Mouse (Mus musculus): ENCODE measurements around the gene Ctdspl.
A peak's percentile ranks its signal among the peaks of the same experiment; 100 is the strongest.

Gene Ctdspl

DNA sequence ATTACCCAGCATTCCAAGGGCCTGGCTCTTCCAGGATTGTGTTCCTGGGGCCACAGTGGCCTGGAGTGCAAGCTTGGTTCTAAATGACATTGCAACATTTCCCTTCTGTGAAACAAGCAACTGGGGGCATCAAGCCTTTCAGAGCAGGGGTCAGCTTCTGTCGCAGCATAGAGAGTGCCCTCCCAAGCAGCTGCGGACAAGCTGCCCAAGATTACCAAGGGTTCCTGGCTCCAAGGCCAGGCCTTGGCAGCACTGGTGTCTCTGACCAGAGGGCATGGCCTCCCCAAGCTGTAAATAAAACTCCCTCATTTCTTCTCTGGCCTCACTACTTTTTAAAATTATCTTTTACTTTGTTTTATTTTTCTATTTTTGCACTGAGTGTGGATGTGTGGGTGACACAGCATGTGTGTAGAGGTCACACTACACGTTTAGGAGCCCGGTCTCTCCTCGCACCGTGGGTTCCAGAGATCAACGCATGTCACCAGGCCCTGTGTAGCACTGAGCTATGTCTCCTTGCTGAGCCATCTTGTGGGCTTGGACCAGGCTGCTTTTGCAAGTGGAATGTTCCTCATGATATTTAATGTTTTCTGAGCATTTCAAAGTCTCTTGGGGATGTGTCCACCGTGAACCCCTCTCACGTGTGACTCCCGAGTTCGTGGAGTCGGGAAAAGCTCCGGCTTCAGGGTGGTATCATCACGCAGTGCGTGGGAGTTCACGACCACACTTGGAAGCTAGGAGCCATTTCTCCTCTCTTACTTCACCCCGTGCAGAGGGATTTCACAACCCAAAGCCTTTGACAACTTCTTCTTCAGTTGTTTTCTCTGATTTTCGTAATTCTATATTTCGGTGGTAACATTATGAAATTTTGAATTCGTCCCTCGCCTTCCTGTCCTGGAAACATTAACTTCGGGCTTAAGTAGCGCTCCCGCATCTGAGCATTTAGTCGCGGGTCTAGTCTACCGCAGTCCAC lies 102.3 kb downstream of the Ctdspl start:
- no peak for DNase-seq (ENCODE audit: low spot score in 2 of 2)

DNA sequence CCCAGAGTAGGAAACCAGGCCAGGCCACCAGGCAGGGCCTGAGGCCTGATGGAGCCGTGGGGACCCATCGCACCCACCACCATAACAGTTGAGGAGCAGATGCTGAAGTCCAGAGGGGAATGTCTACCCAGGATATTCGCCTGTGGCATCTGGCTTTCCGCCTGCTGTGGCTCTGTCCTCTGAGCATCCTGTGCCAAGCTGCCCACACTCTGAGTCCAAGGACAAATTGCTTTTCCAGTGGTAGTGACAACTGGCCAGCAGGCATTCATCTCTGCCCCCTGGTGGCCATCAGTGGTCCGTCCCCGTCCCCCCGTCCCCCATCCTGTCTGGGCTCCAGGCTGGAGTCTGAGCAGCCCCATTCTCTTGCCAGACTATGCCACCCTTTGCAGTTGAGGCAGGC lies 103.3 kb downstream of the Ctdspl start:
- DNase-seq (ENCODE audit: low spot score in 2 of 2): no peak

- no peak for DNase-seq (ENCODE audit: low spot score in 2 of 2)
These were observed 104.8 kb downstream of the Ctdspl start for GRCm38 (mm10) chr9:119031038-119031437.

GRCm38 (mm10) chr9:119031772-119032171 lies 105.5 kb downstream of the Ctdspl start:
- DNase-seq (ENCODE audit: low spot score in 2 of 2): no peak

DNA sequence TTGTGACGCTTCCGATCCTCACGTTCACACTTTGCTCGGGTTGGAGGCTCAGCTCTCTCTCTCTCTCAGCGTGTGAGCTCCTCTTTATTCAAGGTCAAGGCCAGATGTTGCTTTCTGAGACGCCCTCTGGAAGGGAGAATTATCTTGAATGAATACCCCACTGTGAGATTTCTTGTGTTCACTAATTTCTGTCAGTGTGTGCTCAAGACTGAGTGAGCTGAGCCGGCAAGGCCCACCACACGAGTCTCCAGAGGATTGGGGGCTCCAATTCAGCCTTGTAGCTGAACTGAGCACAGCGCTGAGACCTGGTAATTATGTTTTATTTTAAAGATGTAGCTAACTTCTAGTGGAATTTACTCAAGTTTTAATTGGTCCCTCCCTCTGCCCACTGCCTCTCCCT lies 106.3 kb downstream of the Ctdspl start:
- no peak for DNase-seq (ENCODE audit: low spot score in 2 of 2)

DNA sequence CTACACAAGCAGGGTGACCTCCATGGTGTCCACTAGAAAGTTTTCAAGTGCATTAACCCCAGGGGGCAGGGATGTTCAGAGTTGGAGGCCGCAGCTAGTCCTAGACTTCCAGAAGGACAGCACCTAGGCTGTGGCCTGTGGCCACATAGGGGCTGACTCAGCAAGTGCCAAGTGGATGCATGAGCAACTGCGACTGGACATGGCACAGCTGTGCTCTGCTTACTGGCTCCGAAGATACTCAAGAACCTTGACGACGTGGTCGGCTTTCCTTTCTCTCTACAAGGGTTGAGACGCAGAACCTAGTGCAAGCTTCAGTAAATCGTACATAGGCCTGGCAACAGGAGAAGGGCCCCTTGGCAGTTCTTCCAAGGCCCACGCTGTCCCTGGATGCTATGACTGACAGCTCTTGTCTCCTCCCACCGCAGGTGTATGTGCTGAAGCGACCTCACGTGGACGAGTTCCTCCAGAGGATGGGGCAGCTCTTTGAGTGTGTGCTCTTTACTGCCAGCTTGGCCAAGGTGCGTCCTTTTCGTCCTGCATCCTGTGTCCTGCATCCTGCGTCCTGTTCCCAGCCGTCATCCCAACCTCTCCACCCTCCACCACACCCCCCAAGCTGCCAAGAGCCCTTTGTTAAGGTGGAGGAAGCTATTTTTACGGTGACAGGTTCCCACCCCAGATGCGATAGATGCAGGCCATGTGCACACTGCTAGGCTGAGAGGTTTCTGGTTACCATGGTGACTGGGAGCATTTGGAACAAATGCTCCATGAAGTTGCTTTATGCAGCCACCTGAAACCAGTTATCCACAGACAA lies 107.1 kb downstream of the Ctdspl start:
- DNase-seq (ENCODE audit: low spot score in 2 of 2): peak; percentile 38 to 49

DNA sequence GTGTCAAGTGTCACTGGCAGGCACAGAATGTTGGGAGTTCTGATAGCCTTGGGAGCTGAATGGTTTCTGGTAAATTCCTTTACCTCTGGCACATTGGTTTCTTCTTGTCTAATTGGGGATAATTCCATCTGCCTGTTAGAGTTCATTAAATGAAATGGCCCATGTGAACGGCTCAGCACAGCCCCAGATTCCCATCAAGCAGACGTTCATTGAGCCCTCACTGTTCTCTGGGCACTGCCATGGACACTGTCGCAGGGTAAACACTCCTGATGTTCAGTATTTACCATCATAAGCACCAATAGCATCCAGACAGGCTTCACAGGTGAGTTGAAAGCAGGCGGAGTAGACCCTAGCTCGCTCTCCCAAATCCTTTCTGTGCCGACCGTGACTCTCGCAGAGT lies 107.8 kb downstream of the Ctdspl start:
- no peak for DNase-seq (ENCODE audit: low spot score in 2 of 2)

DNA sequence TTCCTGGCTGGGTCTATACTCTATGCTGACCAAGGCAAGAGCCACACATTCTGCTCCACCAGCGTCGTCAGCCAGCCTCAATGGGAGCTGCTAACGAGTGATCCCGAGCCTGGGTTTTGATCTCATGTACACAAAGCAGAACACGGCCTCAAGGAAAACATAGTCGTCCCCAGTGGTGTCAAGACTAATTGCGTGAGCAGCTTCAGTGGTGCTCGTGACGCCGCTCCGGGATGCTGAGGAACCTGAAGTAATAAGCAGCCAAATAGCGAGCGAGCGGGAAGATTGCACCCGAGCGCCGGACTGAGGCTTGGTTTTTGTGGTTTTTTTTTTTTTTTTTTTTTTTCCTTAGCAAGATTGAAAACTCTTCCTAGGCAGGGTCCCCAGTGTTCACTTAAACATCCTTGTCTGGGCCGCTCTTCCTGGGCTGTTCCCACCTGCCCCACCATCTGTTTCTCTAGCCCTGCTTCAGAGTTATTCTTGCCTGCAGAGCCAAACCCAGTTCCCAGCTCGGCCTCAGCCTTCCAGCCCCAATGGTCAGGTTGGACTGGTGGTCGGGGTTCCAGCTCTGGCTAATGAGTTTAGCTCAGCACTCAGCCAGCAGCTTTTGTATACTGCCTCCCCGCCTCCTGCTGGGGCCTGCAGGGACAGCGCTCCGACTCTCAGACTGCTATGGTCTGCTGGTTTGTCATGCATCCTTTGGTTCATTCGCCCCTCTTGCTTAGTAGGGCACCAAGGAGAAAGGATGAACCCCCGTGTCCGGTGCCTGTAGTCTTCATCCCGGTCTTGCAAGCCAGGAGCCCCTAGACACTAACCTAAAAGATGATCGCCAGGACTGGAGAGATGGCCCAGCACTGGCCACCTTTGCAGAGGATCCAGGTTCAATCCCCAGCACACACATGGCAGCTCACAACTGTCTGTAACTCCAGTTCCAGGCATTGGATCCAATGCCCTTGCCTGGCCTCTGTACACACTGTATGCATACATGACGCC lies 108.7 kb downstream of the Ctdspl start:
- DNase-seq (ENCODE audit: low spot score in 2 of 2): no peak

GRCm38 (mm10) chr9:119035836-119036235 lies 109.6 kb downstream of the Ctdspl start:
- DNase-seq (ENCODE audit: low spot score in 2 of 2): no peak

DNA sequence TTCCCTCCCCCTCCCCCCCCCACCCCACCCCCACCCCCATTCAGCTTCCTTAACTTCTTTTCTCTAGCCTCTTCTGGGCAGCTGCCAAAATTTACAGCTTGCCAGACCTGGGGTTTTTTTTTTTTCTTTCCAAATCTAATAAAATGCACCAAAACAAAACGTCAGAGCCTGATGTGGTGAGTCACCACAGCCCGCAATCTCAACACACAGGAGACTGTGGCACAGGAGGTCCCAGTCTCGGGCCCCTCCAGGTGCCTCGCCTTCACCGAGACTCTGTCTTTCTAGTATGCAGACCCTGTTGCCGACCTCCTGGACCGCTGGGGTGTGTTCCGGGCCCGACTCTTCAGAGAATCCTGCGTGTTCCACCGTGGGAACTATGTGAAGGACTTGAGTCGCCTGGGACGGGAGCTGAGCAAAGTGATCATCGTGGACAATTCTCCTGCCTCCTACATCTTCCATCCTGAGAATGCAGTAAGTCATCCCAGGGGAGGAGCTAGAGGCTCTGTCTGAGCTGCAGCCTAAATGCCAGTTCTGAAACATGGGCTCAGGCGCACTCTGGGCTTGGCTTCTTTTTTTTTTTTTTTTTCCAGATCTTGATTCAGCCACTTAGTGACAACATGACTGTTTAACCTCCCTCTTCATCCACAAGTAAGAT lies 111.0 kb downstream of the Ctdspl start:
- DNase-seq (ENCODE audit: low spot score in 2 of 2): peak in 1 of 2 experiments; percentile 48

DNA sequence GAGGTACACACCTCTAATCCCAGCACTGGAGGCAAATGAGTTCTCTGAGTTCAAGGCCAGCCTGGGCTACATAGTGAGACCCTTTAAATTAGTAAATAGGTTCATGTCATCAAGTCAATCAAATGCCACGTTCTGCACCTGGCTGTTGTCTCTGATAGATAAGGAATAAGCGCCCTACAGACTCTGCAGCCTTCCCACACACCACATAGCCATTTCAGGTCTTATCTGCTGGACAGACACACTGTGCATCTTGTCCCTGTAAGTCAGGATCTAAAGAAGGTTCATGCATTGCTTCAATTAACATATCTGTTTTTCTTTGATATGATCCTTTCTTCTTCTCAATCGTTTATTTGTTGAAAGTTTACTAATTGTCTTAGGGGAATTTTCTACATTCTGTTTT lies 112.3 kb downstream of the Ctdspl start:
- DNase-seq (ENCODE audit: low spot score in 2 of 2): no peak

DNA sequence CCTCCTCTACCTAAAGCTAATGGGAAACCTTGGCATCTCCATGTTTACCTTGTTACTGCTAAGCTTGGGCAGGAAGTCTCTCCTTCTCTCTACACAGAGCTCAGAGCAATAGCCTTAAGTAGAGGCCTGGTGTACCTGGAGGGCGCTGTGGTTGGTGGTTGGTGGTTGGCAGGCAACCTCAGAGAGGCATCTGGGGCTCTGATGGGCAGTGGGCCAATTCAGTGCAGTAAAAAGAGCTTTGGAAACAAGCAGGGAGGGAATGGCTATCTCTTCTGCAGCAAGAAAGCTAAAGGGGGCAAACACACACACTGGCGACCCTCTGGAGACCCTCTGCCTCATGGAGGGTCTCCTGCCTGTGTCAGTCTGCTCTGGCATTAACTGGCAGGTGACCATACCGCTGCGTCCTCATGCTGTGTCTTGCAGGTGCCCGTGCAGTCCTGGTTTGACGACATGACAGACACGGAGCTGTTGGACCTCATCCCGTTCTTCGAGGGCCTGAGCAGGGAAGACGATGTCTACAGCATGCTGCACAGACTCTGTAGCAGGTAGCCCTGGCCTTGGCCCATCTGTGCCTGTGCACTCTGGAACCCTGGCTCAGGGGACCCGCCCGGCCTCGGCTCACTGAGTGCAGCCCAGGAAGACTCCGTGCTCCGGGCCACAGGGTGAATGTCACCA lies 114.0 kb downstream of the Ctdspl start:
- no peak for DNase-seq (ENCODE audit: low spot score in 2 of 2)

DNA sequence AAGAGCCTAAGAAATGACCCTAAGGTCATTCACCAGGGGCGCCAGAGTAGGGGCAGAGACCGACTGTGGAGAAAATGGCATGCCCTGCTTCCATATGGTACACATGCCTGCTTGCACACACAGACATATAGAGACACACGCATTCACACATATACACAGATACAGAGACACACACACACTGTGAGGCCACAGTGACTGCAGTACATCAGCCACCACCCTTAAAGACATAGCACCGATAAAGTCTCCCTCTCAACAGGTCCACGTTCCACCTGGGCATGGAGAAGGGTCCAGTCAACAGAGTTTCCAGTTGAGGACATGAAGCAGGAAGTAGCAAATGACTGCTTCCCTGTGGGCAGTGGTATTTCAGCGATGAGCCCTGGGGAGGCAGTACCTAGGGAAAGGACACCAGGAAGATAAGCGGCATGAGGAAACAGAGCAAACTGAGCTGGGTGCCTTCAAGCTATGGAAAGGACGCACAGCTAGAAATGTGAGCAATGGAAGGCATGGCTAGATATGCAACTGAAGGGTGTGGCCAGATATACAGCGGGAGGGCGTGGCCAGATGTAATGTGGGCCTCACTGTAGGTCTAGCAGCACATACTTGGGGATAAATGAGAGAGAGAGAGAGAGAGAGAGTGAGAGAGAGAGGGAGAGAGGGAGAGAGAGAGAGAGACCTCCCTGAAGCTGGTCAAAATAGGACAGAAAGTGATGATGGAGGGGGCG lies 122.1 kb downstream of the Ctdspl start:
- no peak for DNase-seq (ENCODE audit: low spot score in 2 of 2)

DNA sequence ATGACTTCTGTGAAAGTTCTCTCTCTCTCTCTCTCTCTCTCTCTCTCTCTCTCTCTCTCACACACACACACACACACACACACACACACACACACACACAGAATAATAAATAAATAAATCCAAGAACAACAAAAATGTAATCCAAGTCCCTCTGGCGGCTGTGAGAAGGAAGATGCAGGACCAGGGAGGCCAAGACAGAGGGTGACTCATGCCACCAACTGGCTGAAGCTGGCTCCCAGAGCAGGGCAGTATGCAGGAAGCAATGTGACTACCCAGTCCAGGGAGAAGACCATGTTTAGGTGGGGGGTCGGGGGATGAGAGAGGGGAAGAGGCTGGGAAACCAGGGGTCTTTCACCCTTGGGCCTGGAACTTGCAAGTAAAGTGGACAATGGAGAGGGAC lies 124.9 kb downstream of the Ctdspl start:
- DNase-seq (ENCODE audit: low spot score in 2 of 2): no peak

GRCm38 (mm10) chr9:119052154-119052944 lies 126.1 kb downstream of the Ctdspl start, which contains the start of gene Vill:
TSS of gene Vill (plus strand) at chr9:119052778.
- no peak for DNase-seq (ENCODE audit: low spot score in 2 of 2)

GRCm38 (mm10) chr9:119053964-119054576 lies 127.8 kb downstream of the Ctdspl start:
- DNase-seq (ENCODE audit: low spot score in 2 of 2): no peak

GRCm38 (mm10) chr9:119055336-119055735 lies 129.1 kb downstream of the Ctdspl start:
- DNase-seq (ENCODE audit: low spot score in 2 of 2): no peak

DNA sequence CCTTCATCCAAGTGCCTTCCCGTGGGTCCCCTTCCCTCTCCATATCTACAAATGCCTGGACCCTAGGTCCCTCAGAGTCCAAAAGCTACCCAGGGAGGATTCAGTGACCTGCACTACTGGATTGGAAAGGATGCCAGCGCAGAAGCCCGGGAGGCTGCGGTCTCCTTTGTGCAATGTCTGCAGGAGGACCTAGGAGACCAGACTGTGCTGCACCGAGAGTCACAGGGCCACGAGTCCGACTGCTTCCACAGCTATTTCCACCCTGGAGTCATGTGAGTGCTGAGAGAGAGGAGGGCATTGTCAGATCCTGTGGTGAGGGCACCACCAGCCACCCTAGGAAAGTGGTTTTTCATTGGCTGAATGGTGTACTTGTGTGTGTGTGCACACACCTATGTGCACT lies 132.0 kb downstream of the Ctdspl start:
- DNase-seq (ENCODE audit: low spot score in 2 of 2): no peak

Measured in right cerebral cortex, postnatal 36 days (tissue).